Mouse (Mus musculus) adrenal gland, adult (tissue): ENCODE results near the gene Eif4a1.
"Not testable (repeated sequence)": the region's sequence is repeated elsewhere in the genome, so short reads cannot be mapped to it uniquely, and the experiment has no call there.

Experiments used
- DNase-seq, 2 experiments: peaks; one replicate each; pipeline ENCODE4 v3.0.0; 2022 to 2023; ENCODE audit warnings: low spot score in 1 of 2; ENCODE audit not compliant: inconsistent age in 2 of 2

Gene Eif4a1

DNA sequence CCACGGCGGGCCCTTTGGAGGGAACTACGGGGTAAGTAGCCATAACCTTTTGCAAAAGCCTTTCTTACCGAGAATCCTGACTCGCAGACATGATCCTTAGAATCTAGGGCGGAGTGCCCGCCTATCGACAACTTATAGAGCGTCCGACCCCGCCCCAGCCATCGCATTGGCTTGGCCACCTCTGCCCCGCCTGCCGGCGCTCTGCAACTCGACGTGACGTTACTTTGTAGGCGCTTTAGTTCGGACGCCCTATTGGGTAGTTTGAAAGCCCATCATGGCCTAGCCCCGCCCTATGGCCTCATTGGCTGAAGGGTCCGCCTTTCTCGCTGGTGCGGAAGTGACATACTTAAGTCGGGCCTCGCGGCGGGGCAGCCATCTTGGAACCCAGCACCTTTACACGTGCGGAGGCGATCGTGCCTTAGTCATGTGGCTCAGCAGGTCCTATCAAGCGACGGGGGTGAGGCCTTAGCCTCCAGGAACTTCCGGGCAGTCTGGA, at the start of gene Eif4a1:
Gene Eif4a1, minus strand, starts transcription at position 213 of the 496 bp plus-strand sequence.
- DNase-seq = peak; percentile 100

DNA sequence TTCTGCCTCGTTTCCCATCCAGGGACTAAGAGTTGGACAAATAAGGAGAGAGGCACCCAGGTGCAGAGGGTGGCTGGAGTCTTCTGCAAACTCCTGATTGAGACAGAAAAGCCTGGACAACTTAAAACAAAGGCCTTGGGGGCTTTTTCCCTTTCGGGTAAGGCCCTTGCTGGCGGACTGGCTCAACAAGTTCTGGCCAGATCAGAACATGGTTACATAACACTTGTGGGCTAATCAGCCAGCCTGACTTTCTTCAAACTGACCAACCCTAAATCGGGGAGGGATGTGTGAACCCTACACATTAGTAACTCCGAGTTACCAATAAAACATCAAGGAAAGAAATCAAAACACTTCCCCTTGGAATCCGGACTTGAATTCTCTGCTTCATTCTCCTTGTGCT, 48.6 kb upstream of the Eif4a1 start:
- peak in 1 of 2 experiments; percentile 78 for DNase-seq

- no peak for DNase-seq
These were observed 47.2 kb upstream of the Eif4a1 start for GRCm38 (mm10) chr11:69719423-69719822.

GRCm38 (mm10) chr11:69718661-69719060, 46.4 kb upstream of the Eif4a1 start:
- no peak for DNase-seq

- DNase-seq = peak in 1 of 2 experiments; percentile 43
These were observed 44.7 kb upstream of the Eif4a1 start for GRCm38 (mm10) chr11:69716953-69717352.

- peak; percentile 77 to 89 for DNase-seq
These were observed 43.7 kb upstream of the Eif4a1 start for GRCm38 (mm10) chr11:69715929-69716328.

GRCm38 (mm10) chr11:69715482-69715881, 43.3 kb upstream of the Eif4a1 start:
- DNase-seq = peak; percentile 70 to 87

- peak in 1 of 2 experiments; percentile 46 for DNase-seq
These were observed 42.6 kb upstream of the Eif4a1 start for GRCm38 (mm10) chr11:69714636-69715329.

GRCm38 (mm10) chr11:69712954-69713672, 40.9 kb upstream of the Eif4a1 start:
- no peak for DNase-seq

GRCm38 (mm10) chr11:69711082-69711481, 38.9 kb upstream of the Eif4a1 start:
- no peak for DNase-seq

DNA sequence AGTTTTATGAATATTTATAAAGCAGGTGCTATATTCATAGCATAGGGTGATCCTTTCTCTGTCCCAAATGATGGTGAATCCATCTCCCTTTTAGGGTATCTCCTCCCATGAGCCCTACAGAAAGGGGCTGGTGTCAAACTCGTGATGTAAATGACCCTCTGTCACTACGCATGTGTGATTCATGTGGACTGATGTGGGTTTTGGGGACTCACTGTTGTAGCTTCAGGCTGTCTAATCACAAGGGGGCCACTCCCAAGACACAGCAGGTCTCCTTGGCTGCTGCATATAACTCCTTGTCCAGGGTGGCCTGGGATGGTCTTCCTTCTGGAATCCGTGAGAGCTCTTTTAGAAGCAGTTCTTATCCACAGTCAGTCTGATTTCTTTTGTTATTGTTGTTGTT, 38.2 kb upstream of the Eif4a1 start:
- no peak for DNase-seq

DNA sequence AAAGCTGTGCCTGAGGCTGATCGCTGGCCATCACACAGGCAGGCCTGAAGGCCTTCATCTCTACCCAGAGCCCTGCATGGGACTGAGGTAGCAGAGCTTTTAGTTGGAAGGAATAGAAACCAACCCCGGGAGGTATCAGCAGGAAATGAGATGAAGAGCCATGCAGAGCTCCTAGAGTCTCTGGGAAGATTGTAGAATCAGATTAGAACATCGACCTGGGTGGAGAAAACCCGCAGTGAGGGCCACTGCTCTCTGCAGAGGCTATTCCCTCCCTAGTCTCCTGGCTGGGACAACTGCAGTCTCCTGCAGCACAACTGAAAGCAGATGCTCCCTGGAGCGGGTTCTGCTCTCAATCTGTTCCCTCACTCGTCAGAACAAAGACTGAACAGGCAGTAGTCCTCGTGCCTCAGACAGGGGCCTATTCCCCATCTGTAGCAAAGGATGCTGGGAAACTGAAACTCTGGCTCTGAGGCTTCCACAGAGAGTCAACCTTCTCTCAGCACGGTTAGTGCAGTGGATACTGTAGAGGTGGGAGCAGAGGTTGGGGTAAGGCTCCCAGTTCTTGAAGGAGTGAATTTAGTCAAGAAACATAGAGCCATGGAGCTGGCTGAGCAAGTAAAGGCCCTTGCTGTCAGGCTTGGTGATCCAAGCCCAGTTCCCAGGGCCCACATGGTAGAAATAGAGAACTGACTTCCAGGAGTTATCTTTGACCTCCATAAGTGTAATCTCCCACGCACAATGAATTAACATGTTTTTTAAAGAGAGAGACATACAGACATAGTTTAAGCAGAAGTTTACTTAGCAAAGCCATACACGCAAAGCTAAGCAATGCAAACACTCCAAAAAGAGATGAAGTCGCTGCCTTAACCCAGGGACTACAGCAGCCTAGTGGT, 37.6 kb upstream of the Eif4a1 start:
- DNase-seq = no peak

DNA sequence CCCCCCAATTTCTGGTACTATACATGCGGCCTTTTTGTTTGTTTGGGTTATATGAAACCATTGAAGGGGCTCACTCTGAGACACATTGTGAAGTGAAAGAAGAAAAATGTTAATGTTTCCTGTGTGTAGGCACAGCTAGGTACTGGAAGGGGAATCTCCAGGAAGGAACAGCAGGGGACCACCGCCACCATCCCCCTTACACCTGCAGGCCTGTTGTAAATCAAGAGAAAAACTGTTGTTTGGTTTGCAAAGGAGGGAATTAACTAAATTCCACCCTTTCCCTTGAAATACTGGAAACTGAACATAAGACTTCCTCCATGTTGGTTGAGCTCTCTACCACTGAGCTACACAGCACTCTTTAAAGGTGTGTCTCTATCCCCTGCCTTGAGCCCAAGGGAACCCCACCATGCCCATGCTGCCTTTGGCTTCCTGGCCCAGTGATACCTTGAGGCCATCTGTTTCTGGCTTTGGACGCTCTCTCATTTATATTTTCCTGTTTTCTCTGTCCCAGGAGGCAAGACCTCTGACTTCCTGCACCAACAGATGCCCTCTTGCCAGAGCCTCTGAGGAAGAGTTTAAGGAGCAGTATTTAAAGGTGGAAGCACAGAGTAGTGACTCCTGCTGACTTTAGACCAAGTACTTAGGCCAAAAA, 36.5 kb upstream of the Eif4a1 start:
- no peak for DNase-seq

DNA sequence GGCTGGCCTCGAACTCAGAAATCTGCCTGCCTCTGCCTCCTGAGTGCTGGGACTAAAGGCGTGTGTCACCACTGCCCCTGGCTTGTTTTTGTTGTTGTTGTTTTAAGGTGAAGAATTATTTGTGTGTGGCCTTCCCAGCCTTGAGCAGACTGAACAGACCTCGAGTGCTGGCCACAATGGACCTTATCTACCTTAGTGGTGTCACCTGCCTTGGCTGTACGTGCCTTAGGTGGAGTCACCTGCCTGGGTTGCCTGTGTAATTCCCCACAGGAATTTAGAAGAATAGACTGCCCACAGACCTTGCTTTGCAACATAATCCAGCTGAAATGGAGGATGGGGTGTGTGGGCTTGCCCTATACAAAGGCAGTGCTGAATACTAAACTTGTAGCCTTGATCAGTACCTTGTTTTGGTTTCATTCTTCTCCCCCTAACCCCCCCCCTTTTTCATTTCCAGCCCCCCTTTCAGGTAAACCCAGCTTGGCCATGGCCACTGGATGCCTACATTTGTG, 35.7 kb upstream of the Eif4a1 start:
- DNase-seq = no peak

DNA sequence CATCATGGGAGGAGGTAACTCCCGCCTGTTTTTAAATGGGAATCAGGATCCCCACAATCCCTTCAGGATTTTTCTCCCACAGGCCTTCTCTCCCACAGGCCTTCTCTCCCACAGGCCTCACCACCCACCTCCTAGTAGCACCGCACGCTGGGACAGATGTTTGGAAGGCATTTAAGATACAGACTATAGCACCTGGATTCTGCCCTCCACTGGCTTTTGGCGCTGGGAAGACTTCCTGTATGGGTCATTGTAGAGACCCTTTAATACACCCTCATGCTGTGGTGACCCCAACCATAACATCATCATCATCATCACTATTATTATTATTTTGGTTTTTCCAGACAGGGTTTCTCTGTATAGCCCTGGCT, 35.2 kb upstream of the Eif4a1 start:
- no peak for DNase-seq

GRCm38 (mm10) chr11:69706775-69707479, 34.7 kb upstream of the Eif4a1 start:
- DNase-seq = peak; percentile 89 to 95

- no peak for DNase-seq
These were observed 32.4 kb upstream of the Eif4a1 start for GRCm38 (mm10) chr11:69704613-69705010.

- DNase-seq = no peak
These were observed 31.8 kb upstream of the Eif4a1 start for GRCm38 (mm10) chr11:69703814-69704612.

DNA sequence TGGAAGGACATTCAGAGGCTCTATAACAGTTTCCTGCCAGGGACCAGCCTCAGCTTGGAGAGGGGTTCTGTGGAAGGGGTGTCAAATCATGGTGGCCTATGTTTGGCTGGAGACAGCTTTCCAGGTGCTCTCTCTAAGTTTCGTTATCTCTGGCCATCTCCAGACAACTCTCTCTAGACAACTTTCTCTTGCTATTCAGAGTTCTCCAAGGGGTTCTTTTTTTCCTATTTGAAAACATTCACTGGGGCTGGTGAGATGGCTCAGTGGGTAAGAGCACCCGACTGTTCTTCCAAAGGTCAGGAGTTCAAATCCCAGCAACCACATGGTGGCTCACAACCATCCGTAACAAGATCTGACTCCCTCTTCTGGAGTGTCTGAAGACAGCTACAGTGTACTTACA, 31.2 kb upstream of the Eif4a1 start:
- not testable (repeated sequence) for DNase-seq
